Mouse (Mus musculus) R1 (cell line): ENCODE data around the gene Adam22.
A peak's percentile ranks its signal among the peaks of the same experiment; 100 is the strongest.

ENCODE experiments used
- DNase-seq: peaks from one replicate; pipeline ENCODE4 v3.0.0-alpha.2; 2018; ENCODE audit warnings: low read depth, low spot score

Gene Adam22

GRCm38 (mm10) chr5:8180646-8181045 is 187.3 kb downstream of the Adam22 start:
- no peak for DNase-seq

GRCm38 (mm10) chr5:8178111-8178510 is 189.8 kb downstream of the Adam22 start:
- no peak for DNase-seq

GRCm38 (mm10) chr5:8164773-8165172 is 203.2 kb downstream of the Adam22 start:
- DNase-seq: peak; percentile 10

- no peak for DNase-seq
Measured at GRCm38 (mm10) chr5:8151645-8152044, 216.3 kb downstream of the Adam22 start.

GRCm38 (mm10) chr5:8146146-8146545 is 221.8 kb downstream of the Adam22 start:
- no peak for DNase-seq

DNA sequence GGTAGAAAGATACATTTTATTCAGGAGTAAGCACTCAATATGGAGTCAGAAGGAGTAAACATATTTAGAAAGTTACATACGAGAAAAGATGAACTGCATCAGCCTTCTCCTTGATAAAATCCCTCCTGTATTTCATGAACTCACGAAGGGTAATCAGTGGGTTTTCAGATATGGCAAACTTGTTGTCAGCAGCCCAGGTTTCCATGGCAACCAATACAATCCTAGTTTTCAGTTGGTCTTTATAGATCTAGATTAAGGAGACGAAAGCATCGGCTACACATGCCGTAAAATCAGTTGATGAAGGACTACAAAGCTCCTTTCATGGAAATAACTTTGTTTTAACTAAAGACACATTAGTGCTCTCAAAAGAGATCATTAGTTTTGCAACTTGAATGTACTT is 222.5 kb downstream of the Adam22 start:
- DNase-seq: peak; percentile 5

DNA sequence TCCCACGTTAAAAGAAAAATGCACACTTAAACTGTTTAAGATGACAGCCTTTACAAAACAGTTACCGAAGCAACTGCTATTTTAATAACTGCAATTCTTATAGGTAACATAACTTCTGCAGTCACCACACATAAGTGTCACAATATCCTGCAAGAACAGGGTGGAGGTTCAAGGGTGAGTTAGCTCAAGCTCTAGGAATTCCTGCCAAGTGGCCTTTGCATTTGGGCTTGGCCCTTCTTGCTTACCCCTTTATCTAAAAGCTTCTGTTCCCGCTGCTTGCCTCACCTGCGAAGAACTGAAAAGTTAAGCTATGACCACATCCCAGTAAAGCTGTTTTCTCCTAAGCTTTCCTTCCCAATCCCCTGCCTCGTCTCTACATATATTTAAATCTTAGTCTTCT is 235.4 kb downstream of the Adam22 start:
- no peak for DNase-seq

DNA sequence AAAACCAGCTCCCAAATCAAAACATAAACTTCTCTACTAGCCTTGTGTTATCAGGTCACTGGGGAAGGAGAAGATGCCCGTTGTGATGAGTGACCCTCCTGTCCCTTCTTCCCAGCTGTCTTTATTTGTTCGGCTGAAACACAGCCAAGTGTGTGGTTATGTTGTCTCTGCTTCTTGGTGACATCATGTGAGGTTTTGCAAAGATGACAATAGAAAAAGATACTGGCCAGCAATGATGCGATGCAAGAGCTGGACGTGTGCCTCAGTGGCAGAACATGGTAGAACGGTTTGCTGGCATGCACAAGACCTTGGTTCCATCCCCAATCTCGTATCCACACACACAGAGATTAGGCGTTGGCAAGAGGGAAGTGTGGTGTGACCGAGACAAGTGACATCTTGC is 236.0 kb downstream of the Adam22 start:
- no peak for DNase-seq

DNA sequence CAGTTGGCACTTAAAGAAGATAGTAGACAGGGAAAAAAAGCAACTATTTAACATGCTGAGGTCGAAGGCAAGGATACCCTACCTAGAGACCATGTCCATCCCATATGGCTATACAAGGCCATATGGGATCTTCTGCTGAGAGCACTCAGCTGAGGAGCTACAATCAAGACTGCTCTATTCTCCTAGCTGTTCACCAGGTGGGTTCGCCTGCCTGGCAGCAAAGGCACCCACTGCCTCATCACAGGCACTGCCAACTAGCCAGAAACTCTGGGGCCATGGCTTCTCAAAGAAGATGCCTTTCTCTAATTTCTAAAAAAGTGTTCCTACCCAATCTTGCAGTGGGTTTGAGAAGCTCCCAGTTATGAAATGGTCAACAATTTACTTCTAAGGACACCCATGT is 238.2 kb downstream of the Adam22 start:
- no peak for DNase-seq

DNA sequence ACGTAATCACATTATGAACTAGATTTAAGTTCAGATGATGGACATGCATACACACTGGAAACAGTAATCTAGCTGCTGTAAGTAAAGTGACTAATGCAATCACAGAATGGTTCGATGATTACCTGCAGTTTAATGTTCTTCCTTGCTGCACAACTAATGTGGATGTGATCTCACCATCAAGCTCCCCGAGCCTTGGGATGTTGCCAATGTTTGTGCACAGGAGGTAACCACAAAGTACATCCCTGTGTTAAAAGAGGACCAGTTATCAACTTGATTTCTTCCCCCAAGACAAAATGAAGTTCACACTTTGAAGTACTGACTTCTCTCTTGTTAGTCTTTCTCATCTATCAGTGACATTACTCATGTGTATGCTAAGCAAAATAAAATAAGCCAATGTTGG is 247.0 kb downstream of the Adam22 start:
- DNase-seq: no peak

GRCm38 (mm10) chr5:8120087-8120486 is 247.9 kb downstream of the Adam22 start:
- no peak for DNase-seq

GRCm38 (mm10) chr5:8116561-8117168 is 251.3 kb downstream of the Adam22 start:
- DNase-seq: no peak

- DNase-seq: no peak
Measured at GRCm38 (mm10) chr5:8112246-8112645, 255.7 kb downstream of the Adam22 start.

- no peak for DNase-seq
Measured at GRCm38 (mm10) chr5:8111691-8112090, 256.3 kb downstream of the Adam22 start.

GRCm38 (mm10) chr5:8095689-8096088 is 272.3 kb downstream of the Adam22 start:
- DNase-seq: no peak

DNA sequence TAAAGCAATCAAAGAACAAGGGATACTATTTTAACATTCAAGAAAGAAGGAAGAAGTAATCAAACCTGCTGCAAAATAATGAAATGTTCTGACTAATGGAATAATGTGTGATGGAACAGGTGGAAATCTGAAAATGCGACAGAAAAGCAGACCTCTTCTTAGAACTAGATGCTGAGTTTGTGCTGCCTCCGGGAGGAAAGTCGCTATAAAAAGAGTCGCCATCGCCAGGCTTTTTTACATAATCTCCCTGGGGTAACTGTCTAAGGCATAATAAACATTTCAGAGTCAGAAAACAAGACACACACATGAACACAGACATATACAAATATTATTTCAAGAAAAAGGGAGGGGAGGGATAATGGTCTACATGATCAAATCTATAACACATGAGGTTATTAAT is 273.0 kb downstream of the Adam22 start:
- no peak for DNase-seq

DNA sequence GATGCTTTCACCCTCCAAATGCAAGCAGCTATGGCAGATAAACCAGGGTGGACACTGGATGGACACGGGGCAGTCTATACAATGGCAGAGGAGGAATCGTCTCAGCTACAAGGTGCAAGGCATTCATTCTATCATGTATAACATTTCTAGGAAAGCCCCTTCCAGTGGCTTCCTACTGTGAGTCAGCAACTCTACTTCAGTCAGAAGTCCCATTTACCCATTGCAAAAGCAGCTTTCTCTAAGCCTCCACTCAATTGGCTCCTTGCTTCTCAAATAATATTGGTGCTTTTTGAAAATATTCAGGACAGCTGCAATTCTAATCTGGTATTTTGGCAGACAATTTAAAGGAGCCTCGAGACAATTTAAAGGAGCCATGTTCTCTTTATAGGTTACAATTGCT is 279.8 kb downstream of the Adam22 start:
- DNase-seq: no peak

- no peak for DNase-seq
Measured at GRCm38 (mm10) chr5:8085661-8086060, 282.3 kb downstream of the Adam22 start.

- no peak for DNase-seq
Measured at GRCm38 (mm10) chr5:8082800-8083509, 285.0 kb downstream of the Adam22 start.

DNA sequence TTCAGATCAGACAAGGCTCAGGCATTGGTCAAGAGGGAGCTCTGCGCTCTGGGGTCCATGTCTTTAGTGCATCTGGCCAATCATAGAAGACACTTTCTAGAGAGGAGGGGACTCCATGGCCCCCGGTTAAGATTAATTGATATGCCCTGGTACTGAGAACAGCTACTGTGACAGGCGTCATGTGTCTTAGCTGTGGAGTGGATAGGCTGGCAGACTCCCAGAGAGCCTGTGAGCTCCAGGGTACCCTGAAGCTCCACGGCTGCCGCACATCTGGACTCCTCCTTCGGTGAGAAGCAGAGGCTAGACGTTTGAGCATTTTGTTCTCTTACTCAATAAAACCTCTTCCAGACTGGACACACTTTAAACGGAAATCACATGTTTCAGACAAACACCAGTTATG is 290.5 kb downstream of the Adam22 start:
- no peak for DNase-seq

- no peak for DNase-seq
Measured at GRCm38 (mm10) chr5:8073901-8074561, 293.9 kb downstream of the Adam22 start.

GRCm38 (mm10) chr5:8073406-8073805 is 294.6 kb downstream of the Adam22 start:
- DNase-seq: no peak

DNA sequence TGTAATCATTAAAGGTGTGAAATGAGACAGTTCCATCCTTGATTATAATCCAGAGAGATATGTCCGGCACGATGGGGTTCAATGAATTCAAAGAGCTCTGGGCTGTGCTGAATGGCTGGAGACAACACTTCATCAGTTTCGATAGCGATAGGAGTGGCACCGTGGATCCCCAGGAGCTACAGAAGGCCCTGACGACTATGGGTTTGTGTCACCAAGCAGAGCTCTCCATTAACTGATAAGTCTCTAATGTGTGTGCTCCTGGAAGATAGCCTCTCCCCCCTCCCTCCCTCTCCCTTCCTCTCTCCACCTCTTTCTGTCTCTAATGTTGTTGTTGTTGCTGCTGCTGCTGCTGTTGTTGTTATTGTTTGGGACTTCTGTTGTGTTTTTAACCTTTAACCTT is 304.8 kb downstream of the Adam22 start:
- no peak for DNase-seq
